Mouse (Mus musculus) CH12.LX (cell line): ENCODE measurements around the gene Gna12.

Source experiments
- BHLHE40 ChIP-seq: IDR thresholded peaks from 2 replicates; pipeline ENCODE4 v1.6.1; 2011; ENCODE audit warnings: mild to moderate bottlenecking, low read depth, low read length, improper control_type of control experiment
- CHD2 ChIP-seq: IDR thresholded peaks from 2 replicates; pipeline ENCODE4 v1.6.1; 2011; ENCODE audit warnings: low read length, improper control_type of control experiment
- CTCF ChIP-seq, 2 experiments: IDR thresholded peaks in 1 of 2; conservative IDR thresholded peaks in 1 of 2; 2 replicates each; pipeline ENCODE4 v1.5.1; 2011 to 2012; ENCODE audit warnings: low read depth in 2 of 2, low read length in 2 of 2, improper control_type of control experiment in 1 of 2, inconsistent platforms in 1 of 2, mild to moderate bottlenecking in 1 of 2, moderate library complexity in 1 of 2
- ELF1 ChIP-seq: IDR thresholded peaks from 2 replicates; pipeline ENCODE4 v1.6.1; 2014; ENCODE audit warnings: low read depth, mild to moderate bottlenecking, inconsistent platforms, low read length, improper control_type of control experiment
- MAX ChIP-seq: IDR thresholded peaks from 2 replicates; pipeline ENCODE4 v1.6.1; 2011; ENCODE audit warnings: low read length, improper control_type of control experiment
- NELFE ChIP-seq: IDR thresholded peaks from 2 replicates; pipeline ENCODE4 v1.6.1; 2011; ENCODE audit warnings: low read depth, low read length, improper control_type of control experiment
- POLR2A ChIP-seq: IDR thresholded peaks from 2 replicates; pipeline ENCODE4 v1.6.1; 2011; ENCODE audit warnings: low read depth, mild to moderate bottlenecking, improper control_type of control experiment, low read length
- SMC3 ChIP-seq: IDR thresholded peaks from 2 replicates; pipeline ENCODE4 v1.6.1; 2011; ENCODE audit warnings: low read depth, low read length, improper control_type of control experiment
- ZMIZ1 ChIP-seq: IDR thresholded peaks from 2 replicates; pipeline ENCODE4 v1.6.1; 2012; ENCODE audit warnings: low read depth, mild to moderate bottlenecking, inconsistent platforms, low read length, improper control_type of control experiment

DNA sequence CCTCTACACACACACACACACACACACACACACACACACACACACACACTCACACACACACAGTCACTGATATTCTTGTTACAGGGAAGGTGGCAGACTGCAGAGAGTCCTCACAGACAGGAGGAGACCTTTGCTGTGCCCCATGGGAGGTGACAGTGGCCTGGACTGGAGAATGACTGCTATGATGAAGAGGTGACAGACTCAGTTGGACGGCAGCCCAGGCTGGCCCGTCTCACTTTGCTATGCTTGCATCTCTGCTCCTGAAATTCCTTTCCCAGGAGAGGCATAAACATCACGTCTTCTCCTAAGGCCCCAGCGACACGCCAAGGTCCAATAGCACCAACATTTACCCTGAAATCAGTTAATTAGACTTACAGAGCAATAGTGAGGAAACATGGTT, 23.5 kb upstream of the Gna12 start:
- no peak for TF ChIP-seq CHD2
- TF ChIP-seq POLR2A: no peak
- TF ChIP-seq BHLHE40: no peak
- TF ChIP-seq MAX: no peak
- no peak for TF ChIP-seq CTCF (conservative IDR thresholded peaks at IDR 0.05 in 1 of 2, IDR thresholded peaks at IDR 0.05 in 1 of 2; ENCODE audit: low read depth in 2 of 2, low read length in 2 of 2)
- no peak for TF ChIP-seq ELF1
- no peak for TF ChIP-seq ZMIZ1
- no peak for TF ChIP-seq SMC3
- no peak for TF ChIP-seq NELFE
